Mouse (Mus musculus) spleen, adult 10 weeks (tissue): Measurements from ENCODE around the gene Dgkd. TPM values are rescaled to one million over a fixed set of nuclear protein-coding genes. Genes with fewer than 3 reads are reported as not detected.

Experiments used
- polyA plus RNA-seq: library from polyadenylated mRNA; stranded (reverse); fragments of 350-450 nt; fragmentation: Illumina TruSeq; extraction: RNeasy Lipid Tissue Mini Kit (QIAGEN cat#74804); gene quantifications from one replicate; pipeline ENCODE4 v1.2.3, GENCODE M21; 2015; ENCODE audit warnings: low replicate concordance; ENCODE audit not compliant: insufficient read depth

The Dgkd gene
- 184 TPM for polyA plus RNA-seq

DNA sequence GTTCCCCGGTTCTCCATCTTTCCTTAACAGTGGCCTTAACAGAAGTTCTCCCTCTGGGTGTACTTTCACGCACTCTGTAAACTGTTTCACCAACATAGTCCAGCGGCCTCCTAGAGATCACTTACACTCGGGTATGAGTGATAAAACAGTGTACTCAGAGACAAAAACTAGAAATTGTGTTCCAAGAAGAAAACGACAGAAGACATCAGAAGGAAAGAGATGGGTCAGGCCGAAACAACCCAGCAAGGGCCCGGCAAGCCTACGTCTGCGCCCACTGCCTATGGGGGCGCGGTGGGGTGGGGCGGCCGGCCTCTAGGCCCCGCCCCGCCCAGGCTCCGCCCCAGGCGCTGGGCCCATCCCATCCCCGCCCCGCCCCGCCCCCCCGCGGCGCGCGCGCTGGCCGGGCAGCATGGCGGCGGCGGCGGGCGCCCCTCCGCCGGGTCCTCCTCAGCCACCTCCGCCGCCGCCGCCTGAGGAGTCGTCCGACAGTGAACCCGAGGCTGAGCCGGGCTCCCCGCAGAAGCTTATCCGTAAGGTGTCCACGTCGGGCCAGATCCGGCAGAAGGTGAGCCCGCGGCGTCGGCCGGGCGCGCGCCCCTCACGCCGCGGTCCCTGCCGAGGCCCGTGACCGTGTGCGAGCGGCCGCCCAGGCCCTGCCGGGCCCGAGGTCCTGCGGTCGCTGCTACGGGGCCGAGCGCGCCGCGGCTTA is at the start of gene Dgkd:
Gene Dgkd (plus strand): TSS at position 396 of the 709 bp plus-strand sequence.

GRCm38 (mm10) chr1:87803576-87803975 is 49.5 kb upstream of the Dgkd start, which contains the start of gene Sag:
TSS of gene Sag (plus strand) at chr1:87803680.

Other genes with a start within 250 kb of the Dgkd start
- 125 TPM for gene Inpp5d, start 233.0 kb upstream of the Dgkd start, polyA plus RNA-seq
- 50.5 TPM for gene Atg16l1, start 97.4 kb upstream of the Dgkd start, polyA plus RNA-seq
- 1.8 TPM for gene Sag, start 49.6 kb upstream of the Dgkd start, polyA plus RNA-seq
- gene Usp40, start 155.3 kb downstream of the Dgkd start, polyA plus RNA-seq = 18.5 TPM
- not detected for gene Ugt1a10, start 202.1 kb downstream of the Dgkd start, polyA plus RNA-seq
- not detected for gene Ugt1a9, start 217.5 kb downstream of the Dgkd start, polyA plus RNA-seq
- not detected for gene Ugt1a8, start 234.5 kb downstream of the Dgkd start, polyA plus RNA-seq
- gene Ugt1a7c, start 241.8 kb downstream of the Dgkd start, polyA plus RNA-seq = 6.8 TPM
- gene Ugt1a6b, start 250.0 kb downstream of the Dgkd start, polyA plus RNA-seq = 0.46 TPM